Mouse (Mus musculus) limb, embryonic 10.5 days (tissue): ENCODE data around the gene Znrf2. TPM values are rescaled to one million over a fixed set of nuclear protein-coding genes. Genes with fewer than 3 reads are reported as not detected.

Experiments
- DNase-seq: peaks from one replicate; pipeline ENCODE4 v3.0.0-alpha.2; 2017; ENCODE audit warnings: low spot score
- H3K27ac ChIP-seq: fragments of 300-500 bp; sonication (generic); 2 replicates; pipeline ENCODE4 v1.5.1; 2016; ENCODE audit warnings: mild to moderate bottlenecking
- H3K27me3 ChIP-seq: fragments of 300-500 bp; sonication (generic); 2 replicates; pipeline ENCODE4 v1.6.1; 2016; ENCODE audit warnings: low read depth, mild to moderate bottlenecking; ENCODE audit not compliant: poor library complexity, severe bottlenecking
- H3K36me3 ChIP-seq: fragments of 300-500 bp; sonication (generic); 2 replicates; pipeline ENCODE4 v1.6.1; 2016; ENCODE audit warnings: mild to moderate bottlenecking, moderate library complexity
- H3K4me1 ChIP-seq: fragments of 300-500 bp; sonication (generic); 2 replicates; pipeline ENCODE4 v1.6.1; 2016
- H3K4me3 ChIP-seq: fragments of 300-500 bp; sonication (generic); 2 replicates; pipeline ENCODE4 v1.5.1; 2016; ENCODE audit warnings: mild to moderate bottlenecking, moderate library complexity
- H3K9me3 ChIP-seq: fragments of 300-500 bp; sonication (generic); replicated peaks from 2 replicates; pipeline ENCODE4 v1.6.1; 2016; ENCODE audit warnings: mild to moderate bottlenecking
- WGBS: fragments of 180-500 bp; shearing (Covaris S2); methylation state at CpG from one replicate; pipeline ENCODE4 v1.1.7; 2016; 5-methylcytosine and 5-hydroxymethylcytosine counted together
- polyA plus RNA-seq: library from polyadenylated mRNA; unstranded; fragments of >200 nt; fragmentation: Nextera tagmentation; extraction: Ambion mirVana; gene quantifications from 2 replicates; pipeline ENCODE4 v1.2.1, GENCODE M21; 2016

The Znrf2 gene
- polyA plus RNA-seq, 1 experiment from 2014 or later = 2.0 TPM

GRCm38 (mm10) chr6:54873029-54873428 is 56.3 kb downstream of the Znrf2 start:
- no peaks in the 10 kb centered on the region for H3K27me3 ChIP-seq
- 91% methylated on average over 5 of the region's 5 CpGs for WGBS
- no peak for DNase-seq

GRCm38 (mm10) chr6:54876782-54877181 is 60.1 kb downstream of the Znrf2 start:
- Histone ChIP-seq H3K27ac (no peak overlapping the region), H3K4me1 (no peaks in the 10 kb centered on the region), H3K36me3 (peaks cover 4% of the 10 kb centered on the region), H3K9me3 (no peaks in the 10 kb centered on the region), H3K4me3 (no peak overlapping the region), H3K27me3 (no peaks in the 10 kb centered on the region)
- DNase-seq = no peak
- WGBS = 50% methylated on average over 5 of the region's 5 CpGs

More at GRCm38 (mm10) chr6:54873029-54873428, 56.3 kb downstream of the Znrf2 start:
- no peak overlapping the region for H3K27ac ChIP-seq
- H3K9me3 ChIP-seq = no peaks in the 10 kb centered on the region
- H3K4me3 ChIP-seq = no peak overlapping the region
- H3K36me3 ChIP-seq = no peaks in the 10 kb centered on the region
- H3K4me1 ChIP-seq = no peaks in the 10 kb centered on the region

- DNase-seq = no peak
- no peaks in the 10 kb centered on the region for H3K4me1 ChIP-seq
- H3K36me3 ChIP-seq = peaks cover 4% of the 10 kb centered on the region
- 90% methylated on average over 3 of the region's 3 CpGs for WGBS
- no peak overlapping the region for H3K27ac ChIP-seq
- no peaks in the 10 kb centered on the region for H3K27me3 ChIP-seq
- H3K9me3 ChIP-seq = no peaks in the 10 kb centered on the region
- no peak overlapping the region for H3K4me3 ChIP-seq
Observed at GRCm38 (mm10) chr6:54877651-54878050, 60.9 kb downstream of the Znrf2 start.

- Histone ChIP-seq H3K9me3 (no peaks in the 10 kb centered on the region), H3K36me3 (peaks cover 4% of the 10 kb centered on the region), H3K27me3 (no peaks in the 10 kb centered on the region), H3K4me3 (no peak overlapping the region), H3K4me1 (no peaks in the 10 kb centered on the region), H3K27ac (no peak overlapping the region)
- no peak for DNase-seq
Observed at GRCm38 (mm10) chr6:54878546-54878945, 61.8 kb downstream of the Znrf2 start.

GRCm38 (mm10) chr6:54880086-54880485 is 63.4 kb downstream of the Znrf2 start:
- 93% methylated on average over 4 of the region's 4 CpGs for WGBS
- no peaks in the 10 kb centered on the region for H3K4me1 ChIP-seq
- DNase-seq = no peak
- H3K27ac ChIP-seq = no peak overlapping the region
- H3K9me3 ChIP-seq = no peaks in the 10 kb centered on the region
- H3K27me3 ChIP-seq = no peaks in the 10 kb centered on the region
- no peak overlapping the region for H3K4me3 ChIP-seq
- H3K36me3 ChIP-seq = peaks cover 4% of the 10 kb centered on the region

GRCm38 (mm10) chr6:54883424-54883823 is 66.7 kb downstream of the Znrf2 start:
- no peaks in the 10 kb centered on the region for H3K9me3 ChIP-seq
- no peaks in the 10 kb centered on the region for H3K27me3 ChIP-seq
- 70% methylated on average over 2 of the region's 2 CpGs for WGBS
- H3K27ac ChIP-seq = no peak overlapping the region
- peaks cover 8% of the 10 kb centered on the region for H3K4me1 ChIP-seq
- H3K4me3 ChIP-seq = no peak overlapping the region
- no peak for DNase-seq
- H3K36me3 ChIP-seq = peaks cover 4% of the 10 kb centered on the region

- DNase-seq = no peak
- H3K36me3 ChIP-seq = no peaks in the 10 kb centered on the region
- no peak overlapping the region for H3K4me3 ChIP-seq
- no peaks in the 10 kb centered on the region for H3K27me3 ChIP-seq
- H3K4me1 ChIP-seq = peaks cover 8% of the 10 kb centered on the region
- no peak overlapping the region for H3K27ac ChIP-seq
- H3K9me3 ChIP-seq = no peaks in the 10 kb centered on the region
- WGBS = 68% methylated on average over 7 of the region's 7 CpGs
Observed at GRCm38 (mm10) chr6:54886195-54886594, 69.5 kb downstream of the Znrf2 start.

- Histone ChIP-seq H3K4me3 (no peak overlapping the region), H3K4me1 (peaks cover 8% of the 10 kb centered on the region), H3K36me3 (no peaks in the 10 kb centered on the region), H3K9me3 (no peaks in the 10 kb centered on the region), H3K27ac (no peak overlapping the region), H3K27me3 (no peaks in the 10 kb centered on the region)
- no peak for DNase-seq
- 91% methylated on average over 9 of the region's 9 CpGs for WGBS
Observed at GRCm38 (mm10) chr6:54890221-54890620, 73.5 kb downstream of the Znrf2 start.

- Histone ChIP-seq H3K4me3 (no peak overlapping the region), H3K4me1 (peaks cover 6% of the 10 kb centered on the region), H3K27ac (no peak overlapping the region), H3K27me3 (no peaks in the 10 kb centered on the region), H3K36me3 (no peaks in the 10 kb centered on the region), H3K9me3 (no peaks in the 10 kb centered on the region)
- 98% methylated on average over 3 of the region's 3 CpGs for WGBS
- no peak for DNase-seq
Observed at GRCm38 (mm10) chr6:54891384-54891783, 74.7 kb downstream of the Znrf2 start.

GRCm38 (mm10) chr6:54900256-54900655 is 83.5 kb downstream of the Znrf2 start:
- H3K27me3 ChIP-seq = no peaks in the 10 kb centered on the region
- WGBS = 95% methylated on average over 2 of the region's 2 CpGs

GRCm38 (mm10) chr6:54902547-54902946 is 85.8 kb downstream of the Znrf2 start:
- no peaks in the 10 kb centered on the region for H3K27me3 ChIP-seq
- no peak overlapping the region for H3K27ac ChIP-seq
- peaks cover 4% of the 10 kb centered on the region for H3K4me1 ChIP-seq
- DNase-seq = no peak
- 97% methylated on average over 2 of the region's 2 CpGs for WGBS
- H3K4me3 ChIP-seq = no peak overlapping the region
- H3K9me3 ChIP-seq = no peaks in the 10 kb centered on the region
- no peaks in the 10 kb centered on the region for H3K36me3 ChIP-seq

More at GRCm38 (mm10) chr6:54900256-54900655, 83.5 kb downstream of the Znrf2 start:
- Histone ChIP-seq H3K36me3 (no peaks in the 10 kb centered on the region), H3K4me3 (no peak overlapping the region), H3K4me1 (no peaks in the 10 kb centered on the region), H3K9me3 (no peaks in the 10 kb centered on the region), H3K27ac (no peak overlapping the region)
- no peak for DNase-seq

- H3K36me3 ChIP-seq = no peaks in the 10 kb centered on the region
- H3K4me3 ChIP-seq = no peak overlapping the region
- no peaks in the 10 kb centered on the region for H3K9me3 ChIP-seq
- WGBS = 89% methylated on average over 10 of the region's 10 CpGs
- no peaks in the 10 kb centered on the region for H3K27me3 ChIP-seq
- no peak overlapping the region for H3K27ac ChIP-seq
- peaks cover 4% of the 10 kb centered on the region for H3K4me1 ChIP-seq
- no peak for DNase-seq
Observed at GRCm38 (mm10) chr6:54906053-54907040, 89.6 kb downstream of the Znrf2 start.

- Histone ChIP-seq H3K4me1 (no peaks in the 10 kb centered on the region), H3K4me3 (no peak overlapping the region), H3K9me3 (no peaks in the 10 kb centered on the region), H3K36me3 (no peaks in the 10 kb centered on the region), H3K27ac (no peak overlapping the region), H3K27me3 (no peaks in the 10 kb centered on the region)
- DNase-seq = no peak
- WGBS = 78% methylated on average over 4 of the region's 4 CpGs
Observed at GRCm38 (mm10) chr6:54914977-54915376, 98.3 kb downstream of the Znrf2 start.
